Mouse (Mus musculus) limb, embryonic 13.5 days (tissue): ENCODE results near the gene Olfr1193. TPM values are rescaled to one million over a fixed set of nuclear protein-coding genes. Genes with fewer than 3 reads are reported as not detected.
"Not testable (repeated sequence)": the region's sequence is repeated elsewhere in the genome, so short reads cannot be mapped to it uniquely, and the experiment has no call there.

Experiments
- ATAC-seq: fragments of 200-750 bp; cut with Nextera tagmentation; 2 replicates; pipeline ENCODE4 v1.8.0; 2017; ENCODE audit warnings: low read depth, moderate number of reproducible peaks, moderate TSS enrichment; ENCODE audit not compliant: low FRiP score
- H3K27ac ChIP-seq: fragments of 300-500 bp; sonication (generic); 2 replicates; pipeline ENCODE4 v1.5.1; 2015; ENCODE audit warnings: inconsistent platforms, mild to moderate bottlenecking, moderate library complexity
- H3K27me3 ChIP-seq: fragments of 300-500 bp; sonication (generic); 2 replicates; pipeline ENCODE4 v1.6.1; 2015; ENCODE audit warnings: mild to moderate bottlenecking, inconsistent platforms
- H3K36me3 ChIP-seq: fragments of 300-500 bp; sonication (generic); 2 replicates; pipeline ENCODE4 v1.6.1; 2015; ENCODE audit warnings: inconsistent platforms, mild to moderate bottlenecking, moderate library complexity
- H3K4me1 ChIP-seq: fragments of 300-500 bp; sonication (generic); 2 replicates; pipeline ENCODE4 v1.6.1; 2015; ENCODE audit warnings: inconsistent platforms
- H3K4me2 ChIP-seq: fragments of 300-500 bp; sonication (generic); replicated peaks from 2 replicates; pipeline ENCODE4 v1.6.1; 2015; ENCODE audit warnings: inconsistent platforms, mild to moderate bottlenecking, moderate library complexity
- H3K4me3 ChIP-seq: fragments of 300-500 bp; sonication (generic); 2 replicates; pipeline ENCODE4 v1.5.1; 2015; ENCODE audit warnings: moderate library complexity, mild to moderate bottlenecking, inconsistent platforms
- H3K9ac ChIP-seq: fragments of 300-500 bp; sonication (generic); 2 replicates; pipeline ENCODE4 v1.6.1; 2015; ENCODE audit warnings: mild to moderate bottlenecking, inconsistent platforms
- H3K9me3 ChIP-seq: fragments of 300-500 bp; sonication (generic); 2 replicates; pipeline ENCODE4 v1.6.1; 2016; ENCODE audit warnings: inconsistent platforms
- WGBS: fragments of 180-500 bp; shearing (Covaris S2); methylation state at CpG from one replicate; pipeline ENCODE4 v1.1.7; 2015; 5-methylcytosine and 5-hydroxymethylcytosine counted together
- polyA plus RNA-seq: library from polyadenylated mRNA; unstranded; fragments of >200 nt; fragmentation: Nextera tagmentation; extraction: Ambion mirVana; gene quantifications from 2 replicates; pipeline ENCODE4 v1.2.1, GENCODE M21; 2015

The Olfr1193 gene
- not detected in 2 replicates for polyA plus RNA-seq

- not testable (repeated sequence) for H3K4me2 ChIP-seq, H3K27me3 ChIP-seq, H3K4me1 ChIP-seq, H3K4me3 ChIP-seq, H3K9me3 ChIP-seq, H3K27ac ChIP-seq, H3K36me3 ChIP-seq, H3K9ac ChIP-seq, ATAC-seq
Measured at GRCm38 (mm10) chr2:88675328-88675727, at the start of gene Olfr1193. Gene Olfr1193, plus strand, starts transcription at chr2:88675628.

- not testable (repeated sequence) for H3K27ac ChIP-seq, ATAC-seq, H3K4me3 ChIP-seq, H3K4me2 ChIP-seq, H3K9me3 ChIP-seq, H3K27me3 ChIP-seq, H3K36me3 ChIP-seq, H3K4me1 ChIP-seq, H3K9ac ChIP-seq
- WGBS: 86% methylated on average over 1 of the region's 1 CpGs
Measured at GRCm38 (mm10) chr2:88640242-88640641, 35.2 kb upstream of the Olfr1193 start, which contains the start of gene Olfr1191-ps1. Gene Olfr1191-ps1, plus strand, starts transcription at chr2:88640542.

- 35% methylated on average over 1 of the region's 1 CpGs for WGBS
- H3K4me3 ChIP-seq: no peak within 1 kb of the TSS
Measured at GRCm38 (mm10) chr2:88648209-88648608, 27.2 kb upstream of the Olfr1193 start, which contains the start of gene Olfr1192-ps1. Gene Olfr1192-ps1, plus strand, starts transcription at chr2:88648509.

GRCm38 (mm10) chr2:88689087-88689486 is 13.7 kb downstream of the Olfr1193 start, which contains the start of gene Olfr1195:
Gene Olfr1195, minus strand, starts transcription at chr2:88689187.
- Histone ChIP-seq H3K4me3 (no peak within 1 kb of the TSS), H3K4me2 (no peak within 1 kb of the TSS), H3K9ac (no peak within 1 kb of the TSS), H3K36me3 (no peaks in the 10 kb centered on the region), H3K9me3 (no peaks in the 10 kb centered on the region), H3K27ac (no peak within 1 kb of the TSS), H3K27me3 (no peaks in the 10 kb centered on the region), H3K4me1 (no peaks in the 10 kb centered on the region)
- ATAC-seq: no peak

More at GRCm38 (mm10) chr2:88648209-88648608, 27.2 kb upstream of the Olfr1193 start, which contains the start of gene Olfr1192-ps1:
- H3K4me2 ChIP-seq: no peak within 1 kb of the TSS
- no peaks in the 10 kb centered on the region for H3K4me1 ChIP-seq
- H3K9me3 ChIP-seq: no peaks in the 10 kb centered on the region
- no peak within 1 kb of the TSS for H3K27ac ChIP-seq
- H3K27me3 ChIP-seq: no peaks in the 10 kb centered on the region
- no peaks in the 10 kb centered on the region for H3K36me3 ChIP-seq
- ATAC-seq: no peak
- H3K9ac ChIP-seq: no peak within 1 kb of the TSS

- ATAC-seq: no peak
- Histone ChIP-seq H3K36me3 (no peaks in the 10 kb centered on the region), H3K4me3 (no peak within 1 kb of the TSS), H3K4me1 (no peaks in the 10 kb centered on the region), H3K9me3 (no peaks in the 10 kb centered on the region), H3K27ac (no peak within 1 kb of the TSS), H3K27me3 (no peaks in the 10 kb centered on the region), H3K4me2 (no peak within 1 kb of the TSS), H3K9ac (no peak within 1 kb of the TSS)
- 86% methylated on average over 2 of the region's 2 CpGs for WGBS
Measured at GRCm38 (mm10) chr2:88704497-88704896, 29.1 kb downstream of the Olfr1193 start, which contains the start of gene Olfr1196. Gene Olfr1196, minus strand, starts transcription at chr2:88704597.

Other genes starting within 250 kb of the Olfr1193 start
- not detected in 2 replicates for gene Olfr1181, start 249.5 kb upstream of the Olfr1193 start, polyA plus RNA-seq
- not detected in 2 replicates for gene Gm13757, start 226.5 kb upstream of the Olfr1193 start, polyA plus RNA-seq
- gene Olfr1183, start 220.8 kb upstream of the Olfr1193 start, polyA plus RNA-seq: not detected in 2 replicates
- not detected in 2 replicates for gene Olfr1184, start 192.0 kb upstream of the Olfr1193 start, polyA plus RNA-seq
- gene Olfr1185-ps1, start 182.3 kb upstream of the Olfr1193 start, polyA plus RNA-seq: not detected in 2 replicates
- not detected in 2 replicates for gene Olfr1186, start 157.1 kb upstream of the Olfr1193 start, polyA plus RNA-seq
- gene Olfr1188, start 118.7 kb upstream of the Olfr1193 start, polyA plus RNA-seq: not detected in 2 replicates
- not detected in 2 replicates for gene Olfr1189, start 89.2 kb upstream of the Olfr1193 start, polyA plus RNA-seq
- gene Olfr1191-ps1, start 35.1 kb upstream of the Olfr1193 start, polyA plus RNA-seq: not detected in 2 replicates
- not detected in 2 replicates for gene Olfr1192-ps1, start 27.1 kb upstream of the Olfr1193 start, polyA plus RNA-seq
- gene Olfr1195, start 13.6 kb downstream of the Olfr1193 start, polyA plus RNA-seq: not detected in 2 replicates
- gene Olfr1196, start 29.0 kb downstream of the Olfr1193 start, polyA plus RNA-seq: not detected in 2 replicates
- gene Olfr1197, start 56.7 kb downstream of the Olfr1193 start, polyA plus RNA-seq: not detected in 2 replicates
- gene Olfr1198, start 75.7 kb downstream of the Olfr1193 start, polyA plus RNA-seq: not detected in 2 replicates
- not detected in 2 replicates for gene Olfr1199, start 84.8 kb downstream of the Olfr1193 start, polyA plus RNA-seq
- not detected in 2 replicates for gene Olfr1200, start 94.9 kb downstream of the Olfr1193 start, polyA plus RNA-seq
- not detected in 2 replicates for gene Olfr1201, start 117.4 kb downstream of the Olfr1193 start, polyA plus RNA-seq
- gene Olfr1202, start 138.9 kb downstream of the Olfr1193 start, polyA plus RNA-seq: 0.04 TPM in 1 of 2 replicates, not detected in the other
- not detected in 2 replicates for gene Olfr1205, start 154.1 kb downstream of the Olfr1193 start, polyA plus RNA-seq
- not detected in 2 replicates for gene Olfr1204, start 173.7 kb downstream of the Olfr1193 start, polyA plus RNA-seq
- gene Olfr1206, start 187.6 kb downstream of the Olfr1193 start, polyA plus RNA-seq: not detected in 2 replicates
- not detected in 2 replicates for gene Olfr1208, start 226.7 kb downstream of the Olfr1193 start, polyA plus RNA-seq
- not detected in 2 replicates for gene Olfr1209, start 239.5 kb downstream of the Olfr1193 start, polyA plus RNA-seq